Mouse (Mus musculus) heart, adult 2 months (tissue): ENCODE results near the gene Fmo3. TPM values are rescaled to one million over a fixed set of nuclear protein-coding genes. Genes with fewer than 3 reads are reported as not detected.

Experiments
- DNase-seq, 2 experiments: peaks; one replicate each; pipeline ENCODE4 v3.0.0; 2021
- H3K27ac ChIP-seq: fragments of 200-600 bp; 2 replicates; pipeline ENCODE4 v1.8.1; 2022
- H3K27me3 ChIP-seq: fragments of 200-500 bp; 2 replicates; pipeline ENCODE4 v1.6.1; 2012; ENCODE audit warnings: mild to moderate bottlenecking, low read length, inconsistent platforms, mixed read lengths; ENCODE audit not compliant: control insufficient read depth, insufficient read depth
- H3K36me3 ChIP-seq: fragments of 200-500 bp; 2 replicates; pipeline ENCODE4 v1.6.1; 2012; ENCODE audit warnings: low read length, inconsistent platforms; ENCODE audit not compliant: control insufficient read depth, insufficient read depth
- H3K4me1 ChIP-seq: fragments of 200-500 bp; 2 replicates; pipeline ENCODE4 v1.6.1; 2011; ENCODE audit warnings: low read length; ENCODE audit not compliant: control insufficient read depth, insufficient read depth
- H3K4me3 ChIP-seq: fragments of 200-600 bp; 2 replicates; pipeline ENCODE4 v1.8.1; 2022
- H3K79me2 ChIP-seq: fragments of 200-500 bp; replicated peaks from 2 replicates; pipeline ENCODE4 v1.6.1; 2012; ENCODE audit warnings: mild to moderate bottlenecking, inconsistent platforms, low read length, moderate library complexity, mixed read lengths; ENCODE audit not compliant: control insufficient read depth, insufficient read depth
- H3K9ac ChIP-seq: fragments of 200-500 bp; 2 replicates; pipeline ENCODE4 v1.6.1; 2012; ENCODE audit warnings: low read depth, mild to moderate bottlenecking, control low read depth, inconsistent platforms, low read length, mixed read lengths
- CTCF ChIP-seq: fragments of 200-600 bp; IDR thresholded peaks from 2 replicates; pipeline ENCODE4 v1.8.1; 2022; ENCODE audit warnings: antibody characterized with exemption, mild to moderate bottlenecking, moderate library complexity
- EP300 ChIP-seq: fragments of 200-500 bp; IDR thresholded peaks from 2 replicates; pipeline ENCODE4 v1.6.1; 2011; ENCODE audit warnings: low read depth, low read length, control low read depth; ENCODE audit not compliant: insufficient read depth
- POLR2A ChIP-seq: fragments of 200-500 bp; IDR thresholded peaks from 2 replicates; pipeline ENCODE4 v1.6.1; 2011; ENCODE audit warnings: mild to moderate bottlenecking, low read depth, low read length, control low read depth; ENCODE audit not compliant: insufficient read depth
- WGBS: fragments of 180-500 bp; shearing (Covaris S2); methylation state at CpG from one replicate; pipeline ENCODE4 v1.1.7; 2018; 5-methylcytosine and 5-hydroxymethylcytosine counted together
- intact Hi-C: fragments of 180-260 bp; cut with DNase I; formaldehyde crosslinking; loops from one replicate; pipeline ENCODE4 v1.15.1; 2025
- polyA plus RNA-seq: library from polyadenylated mRNA; depleted of rRNA; stranded (reverse); fragments of >200 nt; gene quantifications from 2 replicates; pipeline ENCODE4 v1.2.3, GENCODE M21; 2012; rRNA removed
- total RNA-seq, 2 experiments: library from RNA; stranded (reverse); gene quantifications; 2 replicates each; pipeline ENCODE4 v1.2.3; 2021

Gene Fmo3
- total and polyA plus RNA-seq, 3 experiments = 0.16 to 2.9 TPM; not detected in 1

- peak overlapping the region; percentile 55 for H3K27ac ChIP-seq
- peaks cover 5% of the 10 kb centered on the region for H3K36me3 ChIP-seq
- no peak overlapping the region for H3K4me3 ChIP-seq
- H3K9ac ChIP-seq = no peak overlapping the region
- peak in 1 of 2 experiments; percentile 10 for DNase-seq
- no peak for TF ChIP-seq POLR2A
- TF ChIP-seq CTCF = no peak
- no peak for TF ChIP-seq EP300
- H3K4me1 ChIP-seq = peaks cover 4% of the 10 kb centered on the region
- 47% methylated on average over 3 of the region's 3 CpGs for WGBS
- intact Hi-C loops = no loop called here
- H3K27me3 ChIP-seq = no peaks in the 10 kb centered on the region
- no peaks in the 10 kb centered on the region for H3K79me2 ChIP-seq
Measured at GRCm38 (mm10) chr1:162929146-162929545, 55.2 kb downstream of the Fmo3 start.

GRCm38 (mm10) chr1:162925121-162925520 is 59.2 kb downstream of the Fmo3 start:
- H3K27ac ChIP-seq = no peak overlapping the region
- intact Hi-C loops = no loop called here
- 73% methylated on average over 1 of the region's 1 CpGs for WGBS

GRCm38 (mm10) chr1:162916661-162917060 is 67.7 kb downstream of the Fmo3 start:
- no peak for TF ChIP-seq EP300
- TF ChIP-seq POLR2A = no peak
- TF ChIP-seq CTCF = no peak
- Histone ChIP-seq H3K27ac (no peak overlapping the region), H3K27me3 (no peaks in the 10 kb centered on the region), H3K36me3 (no peaks in the 10 kb centered on the region), H3K79me2 (no peaks in the 10 kb centered on the region), H3K4me1 (no peaks in the 10 kb centered on the region), H3K4me3 (no peak overlapping the region), H3K9ac (no peak overlapping the region)
- 72% methylated on average over 8 of the region's 8 CpGs for WGBS
- DNase-seq = no peak
- intact Hi-C loops = loop anchor here (2.0 kb wide), 1 partner anchor 14 kb away; no protein-coding TSS in a partner anchor

More at GRCm38 (mm10) chr1:162925121-162925520, 59.2 kb downstream of the Fmo3 start:
- DNase-seq = no peak
- TF ChIP-seq CTCF (no peak), POLR2A (no peak), EP300 (no peak)
- Histone ChIP-seq H3K36me3 (no peaks in the 10 kb centered on the region), H3K27me3 (no peaks in the 10 kb centered on the region), H3K4me3 (no peak overlapping the region), H3K79me2 (no peaks in the 10 kb centered on the region), H3K4me1 (no peaks in the 10 kb centered on the region; the same call in 1 of the 2 replicates), H3K9ac (no peak overlapping the region)

GRCm38 (mm10) chr1:162914932-162915556 is 69.3 kb downstream of the Fmo3 start:
- intact Hi-C loops = no loop called here
- 82% methylated on average over 4 of the region's 4 CpGs for WGBS
- H3K9ac ChIP-seq = no peak overlapping the region
- no peak for DNase-seq
- no peak overlapping the region for H3K27ac ChIP-seq
- H3K4me3 ChIP-seq = no peak overlapping the region
- H3K36me3 ChIP-seq = no peaks in the 10 kb centered on the region
- H3K79me2 ChIP-seq = no peaks in the 10 kb centered on the region
- H3K27me3 ChIP-seq = no peaks in the 10 kb centered on the region
- TF ChIP-seq EP300 (no peak), CTCF (no peak), POLR2A (no peak)
- no peaks in the 10 kb centered on the region for H3K4me1 ChIP-seq

GRCm38 (mm10) chr1:162912085-162912484 is 72.2 kb downstream of the Fmo3 start:
- Histone ChIP-seq H3K9ac (no peak overlapping the region), H3K27ac (no peak overlapping the region), H3K27me3 (no peaks in the 10 kb centered on the region), H3K79me2 (no peaks in the 10 kb centered on the region), H3K4me1 (no peaks in the 10 kb centered on the region), H3K4me3 (no peak overlapping the region), H3K36me3 (no peaks in the 10 kb centered on the region)
- DNase-seq = no peak
- intact Hi-C loops = no loop called here
- TF ChIP-seq EP300 = no peak
- TF ChIP-seq POLR2A = no peak
- TF ChIP-seq CTCF = no peak

Other genes starting within 250 kb of the Fmo3 start
- 10 to 100 TPM; 71.7 to 72.0 TPM for gene Prrc2c, start 244.0 kb downstream of the Fmo3 start, total RNA-seq
- gene Prrc2c, start 244.0 kb downstream of the Fmo3 start, polyA plus RNA-seq = 20.0 and 24.3 TPM in 2 replicates
- gene Fmo4, start 170.6 kb downstream of the Fmo3 start, total RNA-seq = under 1 TPM in 1 of 2 experiments, not detected in 1; 0.08 TPM
- 0.20 and 0.23 TPM in 2 replicates for gene Fmo4, start 170.6 kb downstream of the Fmo3 start, polyA plus RNA-seq
- gene Fmo1, start 117.9 kb downstream of the Fmo3 start, total RNA-seq = 10 to 100 TPM; 33.4 to 33.6 TPM
- gene Fmo1, start 117.9 kb downstream of the Fmo3 start, polyA plus RNA-seq = 41.4 and 43.1 TPM in 2 replicates
- gene Fmo2, start 85.8 kb downstream of the Fmo3 start, total RNA-seq = 10 to 100 TPM; 35.5 to 52.9 TPM
- 17.9 and 24.3 TPM in 2 replicates for gene Fmo2, start 85.8 kb downstream of the Fmo3 start, polyA plus RNA-seq
- gene Fmo6, start 47.0 kb downstream of the Fmo3 start, total RNA-seq = not detected
- 0.53 TPM in 1 of 2 replicates, not detected in the other for gene Fmo6, start 47.0 kb downstream of the Fmo3 start, polyA plus RNA-seq
- not detected for gene Mroh9, start 101.1 kb upstream of the Fmo3 start, total RNA-seq
- gene Mroh9, start 101.1 kb upstream of the Fmo3 start, polyA plus RNA-seq = not detected in 2 replicates